Mouse (Mus musculus) forebrain, embryonic 11.5 days (tissue): ENCODE measurements at regions not wholly inside any gene's neighbourhood (a gene's known extent, or its start where the extent isn't known, plus 50 kb on each side); places are given as distances from the start of the nearest gene placed in this dataset.

ENCODE experiments used
- ATAC-seq: fragments of 200-750 bp; cut with Nextera tagmentation; replicated peaks from 2 replicates; pipeline ENCODE4 v1.8.0; 2017; ENCODE audit warnings: moderate TSS enrichment; ENCODE audit not compliant: low FRiP score
- DNase-seq: peaks from one replicate; pipeline ENCODE4 v3.0.0-alpha.2; 2017; ENCODE audit warnings: low spot score
- H3K27ac ChIP-seq: fragments of 300-500 bp; sonication (generic); 2 replicates; pipeline ENCODE4 v1.5.1; 2014; ENCODE audit warnings: low read depth, low read length
- H3K27me3 ChIP-seq: fragments of 300-500 bp; sonication (generic); 2 replicates; pipeline ENCODE4 v1.6.1; 2014; ENCODE audit warnings: mild to moderate bottlenecking, low read length, mixed read lengths; ENCODE audit not compliant: control insufficient read depth, insufficient read depth
- H3K36me3 ChIP-seq: fragments of 300-500 bp; sonication (generic); 2 replicates; pipeline ENCODE4 v1.6.1; 2014; ENCODE audit warnings: mild to moderate bottlenecking, low read length, moderate library complexity, mixed read lengths; ENCODE audit not compliant: control insufficient read depth, insufficient read depth
- H3K4me1 ChIP-seq: fragments of 300-500 bp; sonication (generic); replicated peaks from 2 replicates; pipeline ENCODE4 v1.6.1; 2014; ENCODE audit warnings: low read length, mixed read lengths; ENCODE audit not compliant: control insufficient read depth, insufficient read depth
- H3K4me2 ChIP-seq: fragments of 300-500 bp; sonication (generic); 2 replicates; pipeline ENCODE4 v1.6.1; 2014; ENCODE audit warnings: low read depth, mild to moderate bottlenecking, low read length, moderate library complexity, mixed read lengths; ENCODE audit not compliant: severe bottlenecking
- H3K4me3 ChIP-seq: fragments of 300-500 bp; sonication (generic); 2 replicates; pipeline ENCODE4 v1.5.1; 2014; ENCODE audit warnings: low read depth, low read length
- H3K9ac ChIP-seq: fragments of 300-500 bp; sonication (generic); 2 replicates; pipeline ENCODE4 v1.6.1; 2014; ENCODE audit warnings: low read length
- H3K9me3 ChIP-seq: fragments of 300-500 bp; sonication (generic); 2 replicates; pipeline ENCODE4 v1.6.1; 2016; ENCODE audit warnings: low read length, mixed read lengths; ENCODE audit not compliant: control insufficient read depth
- WGBS: fragments of 180-500 bp; shearing (Covaris S2); extraction: QIAGEN DNeasy Blood & Tissue Kit; methylation state at CpG from one replicate; pipeline ENCODE4 v1.1.7; 2014; 5-methylcytosine and 5-hydroxymethylcytosine counted together

DNA sequence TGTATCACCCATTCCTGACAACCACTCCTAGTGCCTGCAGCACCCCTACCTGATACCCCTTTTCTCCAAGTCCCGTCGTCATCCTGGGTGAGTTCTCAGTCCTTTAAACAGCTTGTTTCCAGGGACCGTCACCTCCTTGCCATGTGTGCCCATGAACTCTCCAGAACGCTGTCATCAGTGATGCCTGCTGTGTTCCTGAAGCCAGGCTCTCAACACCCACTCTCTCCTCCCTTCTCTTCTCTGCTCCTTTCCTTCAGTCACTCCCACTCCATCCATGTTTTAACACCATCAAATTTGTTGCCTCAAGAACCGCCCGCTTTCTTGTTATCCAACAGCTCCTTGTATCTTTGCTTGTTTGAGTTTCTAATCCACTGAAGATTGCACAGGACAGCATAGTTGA, 277.8 kb upstream of the Zfp637 start:
- Histone ChIP-seq H3K4me3 (no peak overlapping the region), H3K4me2 (no peak overlapping the region), H3K4me1 (no peaks in the 10 kb centered on the region), H3K27me3 (no peaks in the 10 kb centered on the region), H3K9me3 (no peaks in the 10 kb centered on the region), H3K27ac (no peak overlapping the region), H3K36me3 (no peaks in the 10 kb centered on the region), H3K9ac (no peak overlapping the region)
- WGBS, result 95% methylated on average over 6 of the region's 6 CpGs
- no peak for DNase-seq
- no peak for ATAC-seq

DNA sequence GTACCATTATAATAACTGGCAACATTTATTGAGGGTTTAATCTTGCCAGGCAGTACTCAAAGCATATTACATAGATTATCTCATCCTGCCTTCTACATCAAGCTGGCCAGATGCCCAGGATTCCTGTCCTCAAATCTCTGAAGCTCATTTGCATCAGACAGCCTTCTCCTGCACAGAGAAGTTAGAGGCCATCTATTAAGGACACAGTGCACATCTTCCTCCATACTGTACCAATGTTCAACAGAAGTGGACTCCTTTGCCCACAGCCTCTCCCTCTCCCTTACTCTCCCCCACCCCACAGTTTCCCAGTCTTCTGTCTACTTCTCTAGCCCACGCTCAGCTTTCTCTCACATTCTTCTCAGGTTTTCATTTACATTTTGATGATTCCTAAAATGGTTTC, 277.3 kb upstream of the Zfp637 start:
- no peaks in the 10 kb centered on the region for H3K27me3 ChIP-seq
- no peak overlapping the region for H3K27ac ChIP-seq
- H3K9me3 ChIP-seq, result no peaks in the 10 kb centered on the region
- 83% methylated on average over 1 of the region's 1 CpGs for WGBS
- no peaks in the 10 kb centered on the region for H3K4me1 ChIP-seq
- ATAC-seq (no peak), DNase-seq (no peak)
- no peak overlapping the region for H3K4me3 ChIP-seq
- H3K4me2 ChIP-seq, result no peak overlapping the region
- no peak overlapping the region for H3K9ac ChIP-seq
- H3K36me3 ChIP-seq, result no peaks in the 10 kb centered on the region

DNA sequence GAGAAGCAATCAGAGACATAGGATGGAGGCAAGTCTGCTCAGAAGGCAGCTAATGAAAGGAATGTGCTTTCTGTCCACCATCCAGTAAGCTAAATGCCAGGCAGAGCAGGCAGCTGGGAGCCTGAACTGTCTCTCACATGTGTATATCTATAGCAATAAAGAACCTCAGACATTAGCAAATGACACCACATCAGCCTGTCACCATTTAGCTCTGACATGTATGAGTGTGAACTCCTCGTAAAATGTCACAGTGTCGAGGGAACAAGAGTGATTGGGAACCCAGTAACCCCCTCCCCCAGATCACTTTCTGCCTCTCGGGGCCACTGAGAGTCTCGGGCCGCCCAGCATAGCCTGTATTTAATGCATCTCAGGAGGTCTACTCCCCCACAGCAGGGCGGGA, 274.2 kb upstream of the Zfp637 start:
- DNase-seq, result no peak
- Histone ChIP-seq H3K9ac (no peak overlapping the region), H3K9me3 (no peaks in the 10 kb centered on the region), H3K27me3 (no peaks in the 10 kb centered on the region), H3K36me3 (no peaks in the 10 kb centered on the region), H3K4me3 (no peak overlapping the region), H3K4me1 (no peaks in the 10 kb centered on the region), H3K27ac (no peak overlapping the region), H3K4me2 (no peak overlapping the region)
- ATAC-seq, result no peak
- WGBS, result 88% methylated on average over 6 of the region's 6 CpGs

DNA sequence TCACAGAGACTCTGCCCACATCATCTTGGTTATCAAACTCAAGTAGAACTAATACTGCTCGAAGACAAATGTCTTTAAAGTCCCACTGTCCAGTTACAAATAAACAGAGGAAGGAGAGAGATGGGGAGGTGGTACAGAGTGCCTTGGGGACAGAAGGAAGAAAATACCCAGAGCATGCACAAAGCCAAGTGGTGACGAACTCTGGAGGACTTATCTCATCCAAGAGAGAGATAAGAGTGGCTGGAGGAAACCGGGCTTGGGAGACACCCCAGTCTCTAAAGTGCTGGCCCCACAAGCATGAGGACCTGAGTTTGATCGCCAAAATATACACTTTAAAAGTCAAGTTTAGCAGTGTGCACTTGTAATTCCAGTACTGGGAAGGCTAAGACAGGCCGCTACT, 273.3 kb upstream of the Zfp637 start:
- 89% methylated on average over 5 of the region's 5 CpGs for WGBS
- H3K9ac ChIP-seq, result no peak overlapping the region

DNA sequence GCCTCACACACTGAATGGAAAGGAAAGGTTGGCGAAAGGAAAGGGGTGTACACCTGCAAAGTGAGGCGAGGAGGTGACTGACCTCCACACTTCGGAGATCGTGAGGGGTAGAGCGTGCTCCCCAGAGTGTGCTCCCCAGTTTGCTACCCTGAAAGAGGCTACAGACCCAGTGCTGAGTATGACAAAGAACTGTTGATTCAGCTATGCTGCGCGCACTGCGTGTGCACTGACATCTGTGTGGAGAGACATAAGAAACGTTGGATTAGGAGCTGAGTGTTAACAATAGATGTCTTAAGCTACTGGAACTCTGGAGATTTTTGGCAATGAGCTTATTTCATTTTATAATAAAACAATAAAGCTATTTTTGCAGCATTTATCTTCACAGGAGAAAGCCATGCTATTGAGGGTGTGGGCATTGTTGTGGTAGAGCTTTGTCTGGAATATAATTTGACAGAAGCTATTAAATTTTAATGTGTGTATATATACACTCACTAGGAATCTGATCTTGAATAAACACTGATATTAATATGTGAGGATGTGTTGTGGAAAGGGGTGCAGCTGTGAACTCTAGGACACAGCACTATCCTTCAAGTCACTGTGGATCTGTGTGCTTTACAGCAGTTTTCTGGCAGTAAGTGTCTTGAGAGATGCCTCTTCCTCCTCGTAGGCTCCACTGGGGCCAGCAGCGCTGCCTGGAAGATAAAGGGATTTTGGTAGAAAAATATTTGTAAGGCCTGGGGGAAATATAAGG, 271.2 kb upstream of the Zfp637 start:
- Histone ChIP-seq H3K4me3 (no peak overlapping the region), H3K27me3 (no peaks in the 10 kb centered on the region), H3K27ac (no peak overlapping the region), H3K4me2 (no peak overlapping the region), H3K9ac (no peak overlapping the region), H3K36me3 (no peaks in the 10 kb centered on the region), H3K4me1 (no peaks in the 10 kb centered on the region), H3K9me3 (no peaks in the 10 kb centered on the region)
- peak; percentile 5 for DNase-seq
- no peak for ATAC-seq
- WGBS, result 77% methylated on average over 11 of the region's 11 CpGs

More for the DNA sequence above, 273.3 kb upstream of the Zfp637 start:
- Histone ChIP-seq H3K27ac (no peak overlapping the region), H3K36me3 (no peaks in the 10 kb centered on the region), H3K4me2 (no peak overlapping the region), H3K4me3 (no peak overlapping the region), H3K4me1 (no peaks in the 10 kb centered on the region), H3K27me3 (no peaks in the 10 kb centered on the region), H3K9me3 (no peaks in the 10 kb centered on the region)
- ATAC-seq (no peak), DNase-seq (peak; percentile 10)

DNA sequence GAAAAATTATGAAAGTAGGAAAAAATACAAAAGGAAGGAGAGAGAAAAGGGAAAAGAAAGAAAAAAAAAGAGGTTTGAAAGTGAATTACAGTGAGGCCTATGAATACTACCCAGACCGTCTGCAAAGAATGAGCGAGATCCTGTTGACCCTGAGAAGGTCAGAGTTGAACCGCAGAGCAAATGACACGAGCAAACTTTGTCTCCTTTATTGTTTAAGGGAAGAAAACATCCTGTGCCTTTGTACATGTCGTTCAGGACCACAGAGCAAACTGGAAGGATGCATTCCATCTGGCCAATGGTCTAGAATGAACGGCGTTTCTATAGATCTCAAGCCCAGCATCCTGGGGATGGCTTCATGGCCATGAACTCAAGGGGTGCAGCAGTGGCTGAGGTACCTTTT, 270.6 kb upstream of the Zfp637 start:
- 64% methylated on average over 7 of the region's 7 CpGs for WGBS

DNA sequence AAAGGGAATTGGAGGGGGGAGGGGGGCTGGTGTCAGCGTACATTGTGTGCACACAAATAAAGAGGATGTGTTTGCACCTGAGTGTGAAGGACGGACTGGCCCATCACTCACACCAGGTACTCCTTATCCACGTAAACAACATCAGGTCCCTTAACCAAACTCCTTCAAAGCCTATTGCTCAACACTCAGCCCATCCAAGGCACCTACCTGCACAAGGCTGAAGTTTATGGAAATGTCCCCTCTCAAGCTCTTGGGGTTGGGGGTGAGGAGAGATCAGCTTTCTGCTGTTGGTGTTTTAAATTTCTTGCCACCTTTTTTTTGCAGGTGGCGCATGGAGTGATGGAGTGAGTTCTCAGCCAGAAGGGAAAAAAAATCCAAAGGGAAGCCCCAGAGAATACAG, 270.2 kb upstream of the Zfp637 start:
- DNase-seq, result peak; percentile 30
- Histone ChIP-seq H3K27ac (no peak overlapping the region), H3K4me1 (no peaks in the 10 kb centered on the region), H3K4me3 (no peak overlapping the region), H3K36me3 (no peaks in the 10 kb centered on the region), H3K9ac (no peak overlapping the region), H3K27me3 (no peaks in the 10 kb centered on the region), H3K4me2 (no peak overlapping the region), H3K9me3 (no peaks in the 10 kb centered on the region)
- ATAC-seq, result no peak
- 85% methylated on average over 4 of the region's 4 CpGs for WGBS

More for the DNA sequence above, 270.6 kb upstream of the Zfp637 start:
- Histone ChIP-seq H3K27ac (no peak overlapping the region), H3K4me2 (no peak overlapping the region), H3K4me3 (no peak overlapping the region), H3K4me1 (no peaks in the 10 kb centered on the region), H3K27me3 (no peaks in the 10 kb centered on the region), H3K9me3 (no peaks in the 10 kb centered on the region), H3K9ac (no peak overlapping the region), H3K36me3 (no peaks in the 10 kb centered on the region)
- ATAC-seq, result no peak
- no peak for DNase-seq

DNA sequence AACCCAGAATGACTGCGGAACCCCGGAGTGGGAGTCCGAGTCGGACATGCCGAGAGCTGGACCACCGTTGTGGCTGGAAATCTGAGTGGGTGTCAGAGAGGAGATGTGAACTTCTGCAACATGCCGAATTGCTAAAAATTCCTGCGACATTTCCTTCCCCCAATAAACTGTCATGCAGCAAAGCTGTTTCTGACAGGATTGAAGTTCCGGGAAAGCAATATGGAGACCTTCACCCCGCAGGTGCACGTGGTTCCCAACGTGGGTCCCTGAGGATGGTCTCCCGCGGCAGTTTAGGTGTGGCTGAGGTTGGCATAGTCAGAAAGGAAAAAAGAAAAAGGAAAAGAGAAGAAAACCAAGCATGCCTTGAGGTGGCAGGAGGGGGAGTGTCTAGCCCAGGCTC, 269.0 kb upstream of the Zfp637 start:
- Histone ChIP-seq H3K9me3 (no peaks in the 10 kb centered on the region), H3K9ac (no peak overlapping the region), H3K27me3 (no peaks in the 10 kb centered on the region), H3K4me3 (no peak overlapping the region), H3K27ac (no peak overlapping the region), H3K36me3 (no peaks in the 10 kb centered on the region), H3K4me2 (no peak overlapping the region), H3K4me1 (no peaks in the 10 kb centered on the region)
- DNase-seq, result peak; percentile 20
- ATAC-seq, result no peak
- WGBS, result 92% methylated on average over 14 of the region's 14 CpGs

DNA sequence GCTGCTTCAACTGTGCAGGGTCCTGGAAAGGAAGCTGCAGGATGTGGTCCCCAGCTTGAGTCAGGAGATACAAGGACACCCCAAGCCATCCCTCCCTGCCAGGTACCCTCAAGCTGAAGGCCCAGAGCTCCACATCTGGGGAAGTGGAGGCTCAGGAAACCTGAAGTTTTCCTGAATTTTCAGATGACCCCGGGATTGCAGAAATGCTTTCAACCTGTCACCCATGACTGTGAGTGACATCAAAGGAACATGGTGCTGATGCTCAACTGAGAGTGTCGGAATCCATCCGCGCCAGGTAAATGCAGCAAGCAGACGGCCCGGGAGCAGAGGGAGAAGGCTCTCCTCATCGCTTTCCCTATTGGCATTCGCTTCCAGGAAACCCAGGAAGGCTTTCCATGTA, 267.6 kb upstream of the Zfp637 start:
- H3K9me3 ChIP-seq, result no peaks in the 10 kb centered on the region
- no peak overlapping the region for H3K4me2 ChIP-seq
- no peak for ATAC-seq

More for the DNA sequence above, 267.6 kb upstream of the Zfp637 start:
- no peaks in the 10 kb centered on the region for H3K36me3 ChIP-seq
- no peaks in the 10 kb centered on the region for H3K4me1 ChIP-seq
- H3K27me3 ChIP-seq, result no peaks in the 10 kb centered on the region
- 89% methylated on average over 8 of the region's 8 CpGs for WGBS
- H3K4me3 ChIP-seq, result no peak overlapping the region
- H3K9ac ChIP-seq, result no peak overlapping the region
- H3K27ac ChIP-seq, result no peak overlapping the region
- peak; percentile 38 for DNase-seq
